Mouse (Mus musculus) CH12.LX (cell line): ENCODE measurements around the gene Slc28a3. TPM values are rescaled to one million over a fixed set of nuclear protein-coding genes. Genes with fewer than 3 reads are reported as not detected.

Experiments used
- DNase-seq: peaks from one replicate; pipeline ENCODE4 v3.0.0-alpha.2; 2013; ENCODE audit errors: extremely low read depth
- H3K27ac ChIP-seq: 2 replicates; pipeline ENCODE4 v1.5.1; 2012; ENCODE audit warnings: low read depth, mild to moderate bottlenecking, control low read depth, moderate library complexity; ENCODE audit not compliant: insufficient read depth
- H3K27me3 ChIP-seq: replicated peaks from 2 replicates; pipeline ENCODE3; 2012; ENCODE audit warnings: inconsistent platforms
- H3K36me3 ChIP-seq, 2 experiments: replicated peaks in 1 of 2; 2 replicates each; pipeline versions ENCODE3 to v1.6.1; 2012; ENCODE audit warnings: inconsistent platforms in 1 of 2, low read length in 1 of 2, mild to moderate bottlenecking in 1 of 2, mixed read lengths in 1 of 2, moderate library complexity in 1 of 2; ENCODE audit not compliant: control insufficient read depth in 1 of 2, insufficient read depth in 1 of 2
- H3K4me1 ChIP-seq, 2 experiments: 2 replicates each; pipeline ENCODE4 v1.6.1; 2012; ENCODE audit warnings: inconsistent platforms in 1 of 2, moderate library complexity in 1 of 2; ENCODE audit not compliant: insufficient read depth in 2 of 2, control insufficient read depth in 1 of 2
- H3K4me2 ChIP-seq: 2 replicates; pipeline ENCODE4 v1.6.1; 2012; ENCODE audit warnings: low read depth, mild to moderate bottlenecking, control low read depth; ENCODE audit not compliant: poor library complexity, insufficient read depth, severe bottlenecking
- H3K4me3 ChIP-seq, 3 experiments: fragments of 150-350 bp in 1 of 3; sonication (generic) in 1 of 3; replicated peaks in 1 of 3; 2 replicates each; pipeline versions ENCODE3 to v1.5.1; 2011 to 2012; ENCODE audit warnings: low read depth in 2 of 3, low read length in 2 of 3, mild to moderate bottlenecking in 2 of 3, moderate library complexity in 2 of 3, control low read depth in 1 of 3, improper control_type of control experiment in 1 of 3, inconsistent platforms in 1 of 3, mixed read lengths in 1 of 3; ENCODE audit not compliant: poor library complexity in 1 of 3
- H3K79me2 ChIP-seq: replicated peaks from 2 replicates; pipeline ENCODE4 v1.6.1; 2012; ENCODE audit warnings: mild to moderate bottlenecking, moderate library complexity; ENCODE audit not compliant: control insufficient read depth, poor library complexity, insufficient read depth, severe bottlenecking; ENCODE audit errors: extremely low read depth
- H3K9ac ChIP-seq: 2 replicates; pipeline ENCODE4 v1.6.1; 2012; ENCODE audit warnings: low read depth, mild to moderate bottlenecking, control low read depth, moderate library complexity; ENCODE audit not compliant: insufficient read depth
- H3K9me3 ChIP-seq: replicated peaks from 2 replicates; pipeline ENCODE3; 2012; ENCODE audit warnings: low read length, inconsistent platforms, mixed read lengths
- CHD2 ChIP-seq: IDR thresholded peaks from 2 replicates; pipeline ENCODE4 v1.6.1; 2011; ENCODE audit warnings: low read length, improper control_type of control experiment
- ETS1 ChIP-seq: conservative IDR thresholded peaks from 2 replicates; pipeline ENCODE4 v1.6.1; 2012; ENCODE audit warnings: low read depth, mild to moderate bottlenecking, inconsistent platforms, low read length, improper control_type of control experiment, moderate library complexity
- GABPA ChIP-seq: IDR thresholded peaks from 2 replicates; pipeline ENCODE4 v1.6.1; 2012; ENCODE audit warnings: low read depth, low read length, improper control_type of control experiment, inconsistent platforms; ENCODE audit not compliant: insufficient replicate concordance
- HCFC1 ChIP-seq: IDR thresholded peaks from 2 replicates; pipeline ENCODE4 v1.6.1; 2012; ENCODE audit warnings: low read depth, mild to moderate bottlenecking, inconsistent platforms, low read length, improper control_type of control experiment
- IRF4 ChIP-seq: IDR thresholded peaks from 2 replicates; pipeline ENCODE4 v1.6.1; 2014; ENCODE audit warnings: low read depth, mild to moderate bottlenecking, inconsistent platforms, low read length, improper control_type of control experiment
- JUND ChIP-seq: conservative IDR thresholded peaks from 2 replicates; pipeline ENCODE4 v1.6.1; 2011; ENCODE audit warnings: low read depth, low read length, improper control_type of control experiment
- KAT2A ChIP-seq: IDR thresholded peaks from 2 replicates; pipeline ENCODE4 v1.6.1; 2012; ENCODE audit warnings: low read length, improper control_type of control experiment, inconsistent platforms; ENCODE audit not compliant: insufficient replicate concordance
- MAFK ChIP-seq: IDR thresholded peaks from 2 replicates; pipeline ENCODE4 v1.6.1; 2011; ENCODE audit warnings: low read length, improper control_type of control experiment; ENCODE audit not compliant: insufficient replicate concordance
- MAX ChIP-seq: IDR thresholded peaks from 2 replicates; pipeline ENCODE4 v1.6.1; 2011; ENCODE audit warnings: low read length, improper control_type of control experiment
- MAZ ChIP-seq: IDR thresholded peaks from 2 replicates; pipeline ENCODE4 v1.6.1; 2012; ENCODE audit warnings: low read depth, mild to moderate bottlenecking, inconsistent platforms, low read length, improper control_type of control experiment, moderate library complexity
- MEF2A ChIP-seq: IDR thresholded peaks from 2 replicates; pipeline ENCODE4 v1.6.1; 2014; ENCODE audit warnings: low read depth, mild to moderate bottlenecking, inconsistent platforms, low read length, improper control_type of control experiment, borderline replicate concordance
- MXI1 ChIP-seq: IDR thresholded peaks from 2 replicates; pipeline ENCODE4 v1.6.1; 2011; ENCODE audit warnings: mild to moderate bottlenecking, low read depth, low read length, improper control_type of control experiment
- MYC ChIP-seq: IDR thresholded peaks from 2 replicates; pipeline ENCODE4 v1.6.1; 2011; ENCODE audit warnings: low read depth, mild to moderate bottlenecking, improper control_type of control experiment, low read length
- NRF1 ChIP-seq: IDR thresholded peaks from 2 replicates; pipeline ENCODE4 v1.6.1; 2014; ENCODE audit warnings: low read depth, mild to moderate bottlenecking, inconsistent platforms, low read length, improper control_type of control experiment, moderate library complexity
- POLR2A ChIP-seq: IDR thresholded peaks from 2 replicates; pipeline ENCODE4 v1.6.1; 2011; ENCODE audit warnings: low read depth, mild to moderate bottlenecking, improper control_type of control experiment, low read length
- POLR2AphosphoS2 ChIP-seq: IDR thresholded peaks from 2 replicates; pipeline ENCODE4 v1.6.1; 2011; ENCODE audit warnings: low read depth, low read length, improper control_type of control experiment
- RAD21 ChIP-seq: IDR thresholded peaks from 2 replicates; pipeline ENCODE4 v1.6.1; 2011; ENCODE audit warnings: low read depth, mild to moderate bottlenecking, low read length, improper control_type of control experiment, moderate library complexity
- SMC3 ChIP-seq: IDR thresholded peaks from 2 replicates; pipeline ENCODE4 v1.6.1; 2011; ENCODE audit warnings: low read depth, low read length, improper control_type of control experiment
- TBP ChIP-seq: conservative IDR thresholded peaks from 2 replicates; pipeline ENCODE4 v1.6.1; 2011; ENCODE audit warnings: low read depth, low read length, improper control_type of control experiment
- TCF12 ChIP-seq: IDR thresholded peaks from 2 replicates; pipeline ENCODE4 v1.6.1; 2014; ENCODE audit warnings: low read depth, mild to moderate bottlenecking, inconsistent platforms, low read length, improper control_type of control experiment
- UBTF ChIP-seq: IDR thresholded peaks from 2 replicates; pipeline ENCODE4 v1.6.1; 2012; ENCODE audit warnings: low read depth, mild to moderate bottlenecking, inconsistent platforms, low read length, improper control_type of control experiment, moderate library complexity
- ZC3H11A ChIP-seq: IDR thresholded peaks from 2 replicates; pipeline ENCODE4 v1.6.1; 2012; ENCODE audit warnings: low read depth, mild to moderate bottlenecking, inconsistent platforms, low read length, improper control_type of control experiment
- ZNF384 ChIP-seq: IDR thresholded peaks from 2 replicates; pipeline ENCODE4 v1.6.1; 2012; ENCODE audit warnings: low read depth, low read length, improper control_type of control experiment, inconsistent platforms
- dilution Hi-C: fragments of 300-500 bp; cut with MboI; formaldehyde crosslinking; loops from 2 replicates; pipeline ENCODE4 v1.14.3; 2020; ENCODE audit warnings: low sequenced_read_pairs; ENCODE audit not compliant: extremely low pct_unique_long_range_greater_than_20kb, extremely low pct_ligation_motif_present
- in situ Hi-C: fragments of 300-500 bp; cut with MboI; formaldehyde crosslinking; loops from 3 replicates; pipeline ENCODE4 v1.14.3; 2019; ENCODE audit warnings: low sequenced_read_pairs, low pct_ligation_motif_present, low pct_unique_long_range_greater_than_20kb, mixed read lengths
- polyA plus RNA-seq: library from polyadenylated mRNA; unstranded; fragments of >175 nt; gene quantifications from 2 replicates; pipeline ENCODE4 v1.2.1, GENCODE M21; 2012; ENCODE audit warnings: low read depth; ENCODE audit not compliant: insufficient read length
- total RNA-seq, 2 experiments: library from RNA; depleted of rRNA; stranded (reverse); fragments of 300-350 nt in 1 of 2; fragments of >200 nt in 1 of 2; gene quantifications; 2 replicates each; pipeline ENCODE4 v1.2.3; 2012 to 2014

The Slc28a3 gene
- total and polyA plus RNA-seq, 3 experiments = not detected

GRCm38 (mm10) chr13:58523761-58524117 lies 86.9 kb downstream of the Slc28a3 start:
- H3K9ac ChIP-seq = no peak overlapping the region
- no peak for DNase-seq
- no peaks in the 10 kb centered on the region for H3K79me2 ChIP-seq
- peaks cover 8 to 14% of the 10 kb centered on the region in 2 experiments; a peak in 3 of 4 replicates for H3K4me1 ChIP-seq
- H3K4me3 ChIP-seq = no peak overlapping the region
- TF ChIP-seq HCFC1 (no peak), MEF2A (no peak), MXI1 (no peak), TCF12 (no peak), ZNF384 (no peak), IRF4 (no peak), JUND (no peak), ZC3H11A (no peak), RAD21 (no peak), MAX (no peak), MAFK (no peak), MAZ (no peak), POLR2AphosphoS2 (no peak), UBTF (no peak), CHD2 (no peak), TBP (no peak), KAT2A (no peak), POLR2A (no peak), GABPA (no peak)
- TF ChIP-seq, all 38 proteins: peak for 0
- dilution Hi-C loops = no loop called here
- H3K27me3 ChIP-seq = no peaks in the 10 kb centered on the region
- no peak overlapping the region for H3K4me2 ChIP-seq
- H3K36me3 ChIP-seq = no peaks in the 10 kb centered on the region
- H3K27ac ChIP-seq = no peak overlapping the region
- H3K9me3 ChIP-seq = no peaks in the 10 kb centered on the region
- in situ Hi-C loops = no loop called here

GRCm38 (mm10) chr13:58523011-58523760 lies 87.5 kb downstream of the Slc28a3 start:
- H3K4me3 ChIP-seq = no peak overlapping the region
- no peak for DNase-seq
- no peaks in the 10 kb centered on the region for H3K9me3 ChIP-seq
- TF ChIP-seq SMC3 (no peak), UBTF (no peak), MXI1 (no peak), MYC (no peak), ETS1 (no peak), POLR2A (no peak), RAD21 (no peak), NRF1 (no peak)
- no peak overlapping the region for H3K27ac ChIP-seq
- dilution Hi-C loops = no loop called here
- no peaks in the 10 kb centered on the region for H3K27me3 ChIP-seq
- H3K36me3 ChIP-seq = no peaks in the 10 kb centered on the region
- in situ Hi-C loops = no loop called here
- no peaks in the 10 kb centered on the region for H3K79me2 ChIP-seq
- no peak overlapping the region for H3K9ac ChIP-seq
- peak overlapping the region; percentile 33; the same call in 1 of the 2 replicates for H3K4me2 ChIP-seq
- H3K4me1 ChIP-seq = peaks cover 8 to 14% of the 10 kb centered on the region in 2 experiments; a peak in 3 of 4 replicates
